Mouse (Mus musculus): Measurements from ENCODE around the gene Fxyd5. TPM values are rescaled to one million over a fixed set of nuclear protein-coding genes. Genes with fewer than 3 reads are reported as not detected.

The Fxyd5 gene
- polyA plus RNA-seq, 1 experiment from 2014 or later = 19.8 TPM

DNA sequence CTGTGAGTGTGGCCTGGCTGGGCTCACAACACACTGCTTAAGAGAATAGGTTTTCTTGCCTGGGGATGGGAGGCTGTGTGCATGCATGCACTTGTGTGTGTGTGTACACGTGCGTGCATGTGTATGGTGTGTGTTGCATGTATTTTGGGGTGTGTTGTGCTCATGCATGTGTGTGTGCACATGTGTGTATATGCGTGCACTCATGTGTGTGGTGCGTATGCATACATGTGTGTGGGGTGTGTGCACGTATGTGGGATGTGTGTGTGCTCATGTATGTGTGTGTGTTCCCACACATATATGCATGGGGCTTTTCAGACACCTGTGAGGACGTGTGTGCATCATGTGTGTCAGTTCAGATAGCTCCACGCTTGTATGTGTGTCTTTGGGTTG lies 18.3 kb upstream of the Fxyd5 start:
- H3K36me3 ChIP-seq (replicated peaks) = no peaks in the 10 kb centered on the region
- H3K4me1 ChIP-seq (replicated peaks) = peaks cover 10% of the 10 kb centered on the region; the same call in 1 of the 2 replicates
- WGBS (ENCODE audit: insufficient replicate concordance) = 60% methylated on average over 7 of the region's 7 CpGs
- H3K4me3 ChIP-seq (replicated peaks) = no peak overlapping the region
- no peak overlapping the region for H3K27ac ChIP-seq (replicated peaks)
- H3K9me3 ChIP-seq (replicated peaks) = no peaks in the 10 kb centered on the region
- H3K9ac ChIP-seq = no peak overlapping the region
- no peak overlapping the region for H3K4me2 ChIP-seq
- ATAC-seq (ENCODE audit: insufficient read depth) = no peak
- H3K27me3 ChIP-seq = no peaks in the 10 kb centered on the region

DNA sequence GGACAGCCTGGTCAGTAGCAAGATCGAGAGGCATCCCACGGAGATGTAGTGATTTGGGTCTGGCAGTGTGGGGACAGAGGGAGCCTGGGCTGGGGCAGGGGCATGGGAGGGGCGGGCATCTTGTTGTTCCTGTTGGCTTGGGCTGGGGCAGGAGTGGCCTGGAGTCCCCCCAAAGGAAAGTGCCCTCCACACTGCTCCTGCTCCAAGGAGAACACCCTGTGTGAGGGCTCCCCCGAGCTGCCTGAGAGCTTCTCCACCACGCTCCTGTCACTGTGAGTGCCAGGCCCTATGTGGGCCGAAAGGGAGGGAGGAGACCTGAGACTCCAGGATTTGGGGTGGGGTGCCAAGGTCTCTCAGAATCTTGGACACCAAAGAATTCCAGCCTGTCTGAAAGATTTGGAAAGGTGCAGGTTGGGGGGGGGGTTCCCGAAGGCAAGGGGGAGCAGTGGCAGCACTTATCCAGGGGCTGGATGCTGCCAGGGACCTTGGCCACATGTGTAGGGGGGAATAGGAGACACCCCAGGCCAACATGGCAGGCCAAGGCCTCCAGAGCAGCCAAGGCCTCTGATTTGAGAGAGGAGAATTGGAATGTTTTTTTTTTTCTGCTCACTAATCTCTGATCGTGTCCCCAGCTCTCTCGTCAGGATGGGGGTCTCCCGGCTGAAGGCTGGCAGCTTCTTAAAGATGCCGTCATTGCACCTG lies 17.8 kb upstream of the Fxyd5 start:
- no peak overlapping the region for H3K4me2 ChIP-seq
- H3K9ac ChIP-seq = no peak overlapping the region
- no peak for ATAC-seq (ENCODE audit: insufficient read depth)
- H3K4me1 ChIP-seq (replicated peaks) = peaks cover 10% of the 10 kb centered on the region; the same call in 1 of the 2 replicates
- H3K27ac ChIP-seq (replicated peaks) = no peak overlapping the region
- no peaks in the 10 kb centered on the region for H3K36me3 ChIP-seq (replicated peaks)
- 60% methylated on average over 11 of the region's 11 CpGs for WGBS (ENCODE audit: insufficient replicate concordance)
- H3K4me3 ChIP-seq (replicated peaks) = no peak overlapping the region
- no peaks in the 10 kb centered on the region for H3K9me3 ChIP-seq (replicated peaks)
- H3K27me3 ChIP-seq = no peaks in the 10 kb centered on the region

GRCm38 (mm10) chr7:31059108-31059507 lies 16.8 kb upstream of the Fxyd5 start, which contains the start of gene Lgi4:
Gene Lgi4, plus strand, starts transcription at chr7:31059342.
- no peak for ATAC-seq (ENCODE audit: insufficient read depth)
- peaks cover under 1% of the 10 kb centered on the region; the same call in 1 of the 2 replicates for H3K27me3 ChIP-seq
- H3K9ac ChIP-seq = no peak within 1 kb of the TSS
- H3K4me2 ChIP-seq = no peak within 1 kb of the TSS
- 0 out of 2 replicates have a peak within 1 kb of the TSS, but pooled peaks have one; percentile 19 for H3K27ac ChIP-seq (replicated peaks)
- H3K4me3 ChIP-seq (replicated peaks) = no peak within 1 kb of the TSS
- H3K4me1 ChIP-seq (replicated peaks) = peaks cover 15% of the 10 kb centered on the region
- H3K9me3 ChIP-seq (replicated peaks) = no peaks in the 10 kb centered on the region
- WGBS (ENCODE audit: insufficient replicate concordance) = 7% methylated on average over 2 of the region's 2 CpGs
- no peaks in the 10 kb centered on the region for H3K36me3 ChIP-seq (replicated peaks)

GRCm38 (mm10) chr7:31058211-31058610 lies 15.9 kb upstream of the Fxyd5 start:
- H3K4me3 ChIP-seq (replicated peaks) = no peak overlapping the region
- no peaks in the 10 kb centered on the region for H3K9me3 ChIP-seq (replicated peaks)
- 65% methylated on average over 6 of the region's 6 CpGs for WGBS (ENCODE audit: insufficient replicate concordance)
- H3K4me2 ChIP-seq = no peak overlapping the region
- H3K27me3 ChIP-seq = peaks cover 9% of the 10 kb centered on the region
- 0 out of 2 replicates have a peak overlapping the region, but pooled peaks have one; percentile 19 for H3K27ac ChIP-seq (replicated peaks)
- peaks cover 18% of the 10 kb centered on the region for H3K4me1 ChIP-seq (replicated peaks)
- no peak for ATAC-seq (ENCODE audit: insufficient read depth)
- no peak overlapping the region for H3K9ac ChIP-seq
- H3K36me3 ChIP-seq (replicated peaks) = no peaks in the 10 kb centered on the region

DNA sequence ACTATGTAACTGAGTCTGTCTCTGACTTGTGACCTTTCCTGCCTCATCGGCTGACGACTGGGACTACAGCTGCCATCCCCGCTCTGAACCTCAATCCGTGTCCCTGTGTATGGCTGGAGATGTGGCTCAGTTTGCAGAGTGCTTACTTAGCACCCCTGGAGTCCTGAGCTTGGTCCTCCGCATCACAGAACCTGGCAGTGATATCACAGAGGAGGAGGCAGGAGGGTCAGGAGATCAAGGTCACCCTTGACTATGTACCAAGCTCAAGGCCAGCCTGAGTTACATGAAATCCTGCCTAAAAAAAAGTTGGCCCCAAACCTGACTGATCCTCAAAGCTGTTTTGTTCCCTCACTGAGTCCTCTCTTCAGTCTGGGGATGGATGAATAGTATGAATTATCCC lies 15.4 kb upstream of the Fxyd5 start:
- Histone ChIP-seq H3K4me3 (replicated peaks) (no peak overlapping the region), H3K9me3 (replicated peaks) (no peaks in the 10 kb centered on the region), H3K4me2 (no peak overlapping the region), H3K27ac (replicated peaks) (0 out of 2 replicates have a peak overlapping the region, but pooled peaks have one; percentile 78), H3K27me3 (peaks cover 14% of the 10 kb centered on the region), H3K4me1 (replicated peaks) (peaks cover 21% of the 10 kb centered on the region), H3K9ac (no peak overlapping the region), H3K36me3 (replicated peaks) (no peaks in the 10 kb centered on the region)
- WGBS (ENCODE audit: insufficient replicate concordance) = 54% methylated on average over 5 of the region's 5 CpGs
- no peak for ATAC-seq (ENCODE audit: insufficient read depth)

- Histone ChIP-seq H3K27ac (replicated peaks) (peak within 1 kb of the TSS; percentile 78), H3K4me1 (replicated peaks) (peaks cover 28% of the 10 kb centered on the region), H3K4me3 (replicated peaks) (no peak within 1 kb of the TSS), H3K27me3 (peaks cover 20% of the 10 kb centered on the region), H3K9me3 (replicated peaks) (no peaks in the 10 kb centered on the region), H3K9ac (no peak within 1 kb of the TSS), H3K4me2 (0 out of 2 replicates have a peak within 1 kb of the TSS, but pooled peaks have one; percentile 41), H3K36me3 (replicated peaks) (no peaks in the 10 kb centered on the region)
- 0 out of 2 replicates have a peak, but pooled peaks have one; percentile 14 for ATAC-seq (ENCODE audit: insufficient read depth)
- 50% methylated on average over 2 of the region's 2 CpGs for WGBS (ENCODE audit: insufficient replicate concordance)
Observed at GRCm38 (mm10) chr7:31057071-31057470, 14.8 kb upstream of the Fxyd5 start, which contains the start of gene Fxyd1. Gene Fxyd1, minus strand, starts transcription at chr7:31057199.

DNA sequence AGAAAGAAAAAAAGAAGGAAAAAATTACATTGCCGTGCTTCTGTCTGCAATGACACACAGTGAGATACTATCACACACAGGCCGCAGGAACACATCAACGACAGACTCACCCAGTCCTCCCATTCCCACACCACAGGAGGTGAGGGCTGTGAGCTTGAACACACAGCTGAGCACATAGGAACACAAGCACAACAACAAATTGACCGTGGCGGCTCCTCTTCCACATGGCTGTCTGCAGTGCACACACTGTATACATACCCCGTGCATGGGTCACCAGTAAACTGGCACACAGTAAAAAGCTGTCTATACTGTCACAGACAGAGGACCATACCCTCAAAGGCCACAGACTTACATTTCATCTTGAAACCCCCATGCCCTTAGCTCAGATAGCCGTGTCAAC lies 14.2 kb upstream of the Fxyd5 start:
- WGBS (ENCODE audit: insufficient replicate concordance) = 59% methylated on average over 7 of the region's 7 CpGs
- Histone ChIP-seq H3K27ac (replicated peaks) (peak overlapping the region; percentile 78), H3K9ac (no peak overlapping the region)

DNA sequence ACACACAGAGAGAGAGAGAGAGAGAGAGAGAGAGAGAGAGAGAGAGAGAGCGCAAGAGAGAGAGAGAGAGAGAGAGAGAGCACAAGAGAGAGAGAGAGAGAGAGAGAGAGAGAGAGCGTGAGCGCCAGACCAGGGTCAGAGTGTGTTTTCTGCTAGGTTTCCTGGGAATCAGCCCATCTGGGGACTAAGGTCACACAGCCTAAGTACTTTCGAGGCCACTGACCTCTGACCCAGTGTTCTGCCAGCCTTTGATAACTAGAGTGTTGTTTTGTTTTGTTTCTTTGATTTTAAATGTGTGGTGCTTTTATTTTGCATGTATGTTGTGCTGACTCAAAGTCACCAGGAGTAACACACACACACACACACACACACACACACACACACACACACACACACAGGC lies 13.6 kb upstream of the Fxyd5 start:
- Histone ChIP-seq H3K36me3 (replicated peaks) (no peaks in the 10 kb centered on the region), H3K9me3 (replicated peaks) (no peaks in the 10 kb centered on the region), H3K4me3 (replicated peaks) (no peak overlapping the region), H3K4me2 (peak overlapping the region; percentile 41; the same call in 1 of the 2 replicates), H3K27me3 (peaks cover 32% of the 10 kb centered on the region), H3K9ac (no peak overlapping the region), H3K27ac (replicated peaks) (peak overlapping the region; percentile 78), H3K4me1 (replicated peaks) (peaks cover 37% of the 10 kb centered on the region)
- WGBS (ENCODE audit: insufficient replicate concordance) = 67% methylated on average over 3 of the region's 4 CpGs
- ATAC-seq (ENCODE audit: insufficient read depth) = peak; percentile 60

More for the DNA sequence above, 14.2 kb upstream of the Fxyd5 start:
- Histone ChIP-seq H3K36me3 (replicated peaks) (no peaks in the 10 kb centered on the region), H3K4me1 (replicated peaks) (peaks cover 34% of the 10 kb centered on the region), H3K4me2 (no peak overlapping the region), H3K4me3 (replicated peaks) (no peak overlapping the region), H3K9me3 (replicated peaks) (no peaks in the 10 kb centered on the region), H3K27me3 (peaks cover 27% of the 10 kb centered on the region)
- ATAC-seq (ENCODE audit: insufficient read depth) = no peak

DNA sequence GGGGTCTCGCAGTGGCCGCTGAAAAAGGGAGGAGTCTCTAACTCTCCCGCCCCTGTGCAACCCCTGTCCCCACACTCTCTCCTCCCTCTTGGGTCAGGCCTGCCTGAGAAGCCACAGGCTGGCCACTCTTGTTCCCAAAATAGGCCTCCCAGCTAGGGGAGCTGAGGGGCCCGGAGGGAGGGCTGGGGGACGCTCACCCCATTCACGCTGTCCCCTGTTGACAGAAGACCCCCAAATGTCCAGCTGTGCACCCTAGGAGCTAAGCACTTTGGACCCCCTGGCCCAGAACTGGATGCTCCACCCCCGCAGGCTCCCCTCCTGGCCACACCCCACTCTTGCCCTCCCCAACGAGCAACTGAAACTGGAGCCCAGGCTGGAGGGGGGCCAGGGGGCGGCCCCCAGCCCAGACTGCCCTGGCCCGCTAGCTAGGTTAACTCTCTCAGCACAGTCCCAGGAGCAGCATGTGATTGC lies 13.1 kb upstream of the Fxyd5 start:
- WGBS (ENCODE audit: insufficient replicate concordance) = 25% methylated on average over 10 of the region's 10 CpGs
- Histone ChIP-seq H3K4me3 (replicated peaks) (peak overlapping the region; percentile 28), H3K4me1 (replicated peaks) (peaks cover 37% of the 10 kb centered on the region), H3K36me3 (replicated peaks) (no peaks in the 10 kb centered on the region), H3K27ac (replicated peaks) (peak overlapping the region; percentile 78), H3K9ac (no peak overlapping the region), H3K4me2 (peak overlapping the region; percentile 41), H3K27me3 (peaks cover 37% of the 10 kb centered on the region), H3K9me3 (replicated peaks) (no peaks in the 10 kb centered on the region)
- ATAC-seq (ENCODE audit: insufficient read depth) = peak; percentile 79

DNA sequence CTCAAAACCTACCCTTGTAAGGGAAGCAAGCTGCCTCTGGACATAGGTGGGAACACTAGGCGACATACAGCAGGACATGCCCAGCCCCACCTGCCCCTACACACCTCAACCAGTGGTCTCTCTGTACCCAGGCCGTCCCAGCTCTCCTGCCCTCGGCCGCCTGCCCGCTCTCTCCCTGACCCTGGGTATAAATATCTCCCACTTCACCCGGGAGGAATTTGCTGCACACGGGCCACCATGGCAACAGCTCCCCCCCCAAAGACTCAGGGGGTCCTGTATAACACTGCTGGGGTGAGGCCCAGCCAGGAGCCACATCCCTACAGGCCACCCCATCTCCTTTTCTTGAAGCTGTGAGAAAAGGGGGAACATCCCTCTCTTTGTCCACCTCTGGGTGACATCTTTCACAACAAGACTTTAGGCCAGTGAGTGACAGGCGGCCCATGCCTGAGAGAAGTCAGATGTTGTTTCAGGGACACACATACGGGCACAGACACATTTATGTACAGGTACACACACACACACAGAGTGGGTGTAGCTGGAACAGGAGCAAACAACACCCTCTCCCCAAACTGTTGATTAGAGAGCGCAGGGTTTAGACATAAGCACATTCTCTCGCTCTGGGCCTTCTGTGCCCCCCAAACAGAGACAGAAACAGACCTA lies 12.5 kb upstream of the Fxyd5 start:
- WGBS (ENCODE audit: insufficient replicate concordance) = 54% methylated on average over 11 of the region's 11 CpGs
- peak overlapping the region; percentile 28 for H3K4me3 ChIP-seq (replicated peaks)
- H3K4me1 ChIP-seq (replicated peaks) = peaks cover 37% of the 10 kb centered on the region

DNA sequence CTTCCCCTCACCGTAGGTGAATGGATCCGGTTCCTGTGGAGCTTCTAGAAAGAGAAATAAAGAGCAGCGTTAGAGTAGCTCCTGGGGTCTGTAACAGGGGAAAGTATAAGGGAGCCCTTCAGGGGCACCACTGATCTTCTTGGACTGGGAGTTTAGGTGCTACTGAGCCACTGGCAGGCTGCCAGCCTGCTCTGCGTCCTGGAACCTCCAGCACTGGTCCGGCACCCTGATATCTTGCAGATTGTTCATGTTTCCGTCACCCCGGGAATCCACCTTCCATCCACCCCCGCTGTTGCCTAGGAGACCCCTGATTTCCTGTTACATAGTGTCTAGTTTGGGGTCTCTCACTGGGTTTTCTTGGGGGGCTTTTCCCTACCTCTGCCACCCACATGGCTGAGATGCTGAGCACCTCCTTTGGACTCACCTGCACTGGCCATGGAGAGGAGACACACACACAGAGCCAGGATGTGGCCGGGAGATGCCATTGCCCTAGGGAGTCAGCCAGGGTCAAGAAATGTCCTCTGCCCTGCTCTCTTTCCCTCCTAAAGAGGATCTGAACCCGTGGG lies 11.7 kb upstream of the Fxyd5 start:
- WGBS (ENCODE audit: insufficient replicate concordance) = 45% methylated on average over 10 of the region's 10 CpGs
- peaks cover 50% of the 10 kb centered on the region for H3K27me3 ChIP-seq
- H3K4me2 ChIP-seq = peak overlapping the region; percentile 41
- H3K27ac ChIP-seq (replicated peaks) = no peak overlapping the region; the same call in 1 of the 2 replicates
- H3K9ac ChIP-seq = no peak overlapping the region
- no peaks in the 10 kb centered on the region for H3K36me3 ChIP-seq (replicated peaks)
- no peak overlapping the region for H3K4me3 ChIP-seq (replicated peaks)
- ATAC-seq (ENCODE audit: insufficient read depth) = no peak
- peaks cover 35% of the 10 kb centered on the region for H3K4me1 ChIP-seq (replicated peaks)
- no peaks in the 10 kb centered on the region for H3K9me3 ChIP-seq (replicated peaks)

More for the DNA sequence above, 12.5 kb upstream of the Fxyd5 start:
- no peak overlapping the region for H3K9ac ChIP-seq
- peak; percentile 16; the same call in 1 of the 2 replicates for ATAC-seq (ENCODE audit: insufficient read depth)
- H3K27me3 ChIP-seq = peaks cover 43% of the 10 kb centered on the region
- peak overlapping the region; percentile 41 for H3K4me2 ChIP-seq
- H3K36me3 ChIP-seq (replicated peaks) = no peaks in the 10 kb centered on the region
- H3K27ac ChIP-seq (replicated peaks) = peak overlapping the region; percentile 78
- H3K9me3 ChIP-seq (replicated peaks) = no peaks in the 10 kb centered on the region

All from liver, embryonic 15.5 days (tissue).